Mouse (Mus musculus) B cell, adult 62 days (primary cell): ENCODE measurements around the gene Frg2f1. TPM values are rescaled to one million over a fixed set of nuclear protein-coding genes. Genes with fewer than 3 reads are reported as not detected.

Experiments
- total RNA-seq: library from RNA; stranded (reverse); gene quantifications from 4 replicates; pipeline ENCODE4 v1.2.4, GENCODE M21; 2023

Frg2f1 gene
- total RNA-seq, result 4.7 to 9.5 TPM (median 7.4 TPM) in 4 replicates

GRCm38 (mm10) chr4:119539031-119539824 is at the start of gene Frg2f1:
TSS of gene Frg2f1 (minus strand) at chr4:119539529.

DNA sequence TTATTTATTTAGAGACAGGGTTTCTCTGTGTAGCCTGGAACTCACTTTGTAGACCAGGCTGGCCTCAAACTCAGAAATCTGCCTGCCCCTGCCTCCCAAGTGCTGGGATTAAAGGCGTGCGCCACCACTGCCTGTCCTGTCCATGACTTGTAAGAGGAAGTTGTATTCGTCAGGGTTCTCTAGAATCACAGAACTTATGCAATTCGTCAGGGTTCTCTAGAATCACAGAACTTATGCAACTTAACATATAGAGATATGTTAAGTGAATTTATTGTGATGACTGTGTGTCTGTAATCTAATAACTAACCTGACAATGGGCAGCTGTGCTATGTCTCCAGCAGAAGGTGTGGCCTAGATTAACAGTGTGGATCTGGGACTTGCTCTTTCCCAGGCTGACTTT is 2.7 kb downstream of the Frg2f1 start, which contains the start of gene Foxj3:
Foxj3 (plus strand) TSS at position 390 of the 400 bp plus-strand sequence.

GRCm38 (mm10) chr4:119492291-119492932 is 46.9 kb downstream of the Frg2f1 start, which contains the start of gene Rimkla:
TSS of gene Rimkla (minus strand) at chr4:119492628.

Other genes starting within 250 kb of the Frg2f1 start
- 403 to 424 TPM (median 406 TPM) in 4 replicates for gene Ybx1, start 244.9 kb downstream of the Frg2f1 start, total RNA-seq
- 20.1 to 29.3 TPM (median 26.3 TPM) in 4 replicates for gene Ppih, start 219.0 kb downstream of the Frg2f1 start, total RNA-seq
- 0.69 to 1.1 TPM in 2 of 4 replicates, not detected in the others for gene Ccdc30, start 124.0 kb downstream of the Frg2f1 start, total RNA-seq
- gene Ppcs, start 117.1 kb downstream of the Frg2f1 start, total RNA-seq, result 8.4 to 11.3 TPM (median 10.5 TPM) in 4 replicates
- gene Zmynd12, start 116.7 kb downstream of the Frg2f1 start, total RNA-seq, result 0.77 to 0.88 TPM in 2 of 4 replicates, not detected in the others
- gene Rimkla, start 46.9 kb downstream of the Frg2f1 start, total RNA-seq, result not detected in 4 replicates
- gene Foxj3, start 2.5 kb downstream of the Frg2f1 start, total RNA-seq, result 66.5 to 90.8 TPM (median 76.4 TPM) in 4 replicates
- gene Guca2a, start 98.2 kb upstream of the Frg2f1 start, total RNA-seq, result 1.5 to 2.8 TPM (median 1.5 TPM) in 4 replicates
- gene Guca2b, start 119.4 kb upstream of the Frg2f1 start, total RNA-seq, result 1.7 to 5.0 TPM (median 1.8 TPM) in 4 replicates
- gene Hivep3, start 194.3 kb upstream of the Frg2f1 start, total RNA-seq, result 11.1 to 16.9 TPM (median 15.4 TPM) in 4 replicates